Comparison of ENCODE assay signal across 8 mouse cellular contexts in the genomic region with DNA sequence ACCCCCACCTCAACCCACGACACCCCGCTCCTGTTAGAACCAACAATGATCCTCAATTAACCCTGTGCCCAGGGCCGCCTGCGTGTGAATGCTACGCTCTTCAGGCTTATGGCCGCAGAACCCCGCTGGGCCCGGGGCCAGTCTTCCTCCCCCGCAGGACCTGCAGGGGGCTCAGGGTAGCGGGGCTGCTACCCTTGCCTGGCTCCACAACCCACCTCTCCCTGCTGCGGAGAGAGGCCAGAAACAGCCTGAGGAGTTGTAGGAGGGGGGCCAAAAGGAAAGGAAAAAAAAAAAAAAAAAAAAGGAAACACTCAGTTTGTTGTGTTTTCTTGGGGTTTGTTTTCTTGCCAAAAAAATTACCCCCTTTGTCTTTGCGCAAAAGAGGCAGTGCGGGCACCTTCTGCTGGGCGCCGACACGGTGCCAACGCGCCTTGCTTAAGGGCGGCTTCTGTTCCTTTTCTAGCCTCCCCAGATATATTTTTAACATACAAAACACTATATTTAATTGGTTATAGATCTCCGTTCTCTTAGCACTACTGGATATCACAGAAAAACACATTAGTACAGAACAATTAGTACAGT.
DNase-seq lines count a peak whose midpoint lies in the region; ATAC-seq lines count a peak whose summit lies in the region.

No protein-coding gene starts in this region.

- intact Hi-C loops in heart, postnatal 25 days (cut with DNase I): loop anchor here (10.0 kb wide), 1 partner anchor 120 kb away; no protein-coding TSS in a partner anchor

- peaks cover 54% of the 10 kb centered on the region for H3K27me3 ChIP-seq in heart, embryonic 10.5 days (ENCODE audit: insufficient read depth, poor library complexity, severe bottlenecking)
- peaks cover 20% of the 10 kb centered on the region for H3K27me3 ChIP-seq in embryonic facial prominence, embryonic 12.5 days
- H3K27me3 ChIP-seq in intestine, embryonic 14.5 days (replicated peaks; ENCODE audit: control insufficient read depth, insufficient read depth, low read length): peaks cover 21% of the 10 kb centered on the region
- H3K27me3 ChIP-seq in neural tube, embryonic 14.5 days (ENCODE audit: control insufficient read depth, insufficient read depth, low read length): no peaks in the 10 kb centered on the region

- peak overlapping the region; percentile 64 for H3K4me3 ChIP-seq in heart, embryonic 10.5 days
- peak overlapping the region; percentile 51 for H3K4me3 ChIP-seq in embryonic facial prominence, embryonic 12.5 days
- H3K4me3 ChIP-seq in intestine, embryonic 14.5 days (ENCODE audit: low read depth, low read length): peak overlapping the region; percentile 37
- H3K4me3 ChIP-seq in neural tube, embryonic 14.5 days (ENCODE audit: low read depth, low read length): peak overlapping the region; percentile 37

- peaks cover 5% of the 10 kb centered on the region; the same call in 1 of the 2 replicates for H3K4me1 ChIP-seq in heart, embryonic 10.5 days
- peaks cover 6% of the 10 kb centered on the region; the same call in 1 of the 2 replicates for H3K4me1 ChIP-seq in embryonic facial prominence, embryonic 12.5 days
- H3K4me1 ChIP-seq in intestine, embryonic 14.5 days (replicated peaks; ENCODE audit: control insufficient read depth, insufficient read depth, low read length): no peaks in the 10 kb centered on the region
- H3K4me1 ChIP-seq in neural tube, embryonic 14.5 days (ENCODE audit: control insufficient read depth, insufficient read depth, low read length): peaks cover 14% of the 10 kb centered on the region

- ATAC-seq in embryonic facial prominence, embryonic 12.5 days (ENCODE audit: insufficient number of reproducible peaks, insufficient read depth, low FRiP score, low TSS enrichment): peak; percentile 38; the same call in 1 of the 2 replicates
- peak; percentile 50; the same call in 1 of the 2 replicates for ATAC-seq in intestine, embryonic 14.5 days (replicated peaks; ENCODE audit: low FRiP score, low TSS enrichment, low read depth)
- peak; percentile 56 for ATAC-seq in neural tube, embryonic 14.5 days (ENCODE audit: low read depth)

- no peak overlapping the region for H3K27ac ChIP-seq in heart, embryonic 10.5 days
- H3K27ac ChIP-seq in embryonic facial prominence, embryonic 12.5 days: no peak overlapping the region
- no peak overlapping the region for H3K27ac ChIP-seq in intestine, embryonic 14.5 days (ENCODE audit: low read depth)
- H3K27ac ChIP-seq in neural tube, embryonic 14.5 days (ENCODE audit: low read depth, low read length): peak overlapping the region; percentile 90

- WGBS in heart, embryonic 10.5 days: 6% methylated on average over 20 of the region's 20 CpGs
- 3% methylated on average over 20 of the region's 20 CpGs for WGBS in embryonic facial prominence, embryonic 12.5 days
- 16% methylated on average over 20 of the region's 20 CpGs for WGBS in intestine, embryonic 14.5 days
- WGBS in neural tube, embryonic 14.5 days: 3% methylated on average over 20 of the region's 20 CpGs

- no peaks in the 10 kb centered on the region for H3K9me3 ChIP-seq in heart, embryonic 10.5 days
- H3K9me3 ChIP-seq in embryonic facial prominence, embryonic 12.5 days: no peaks in the 10 kb centered on the region
- no peaks in the 10 kb centered on the region for H3K9me3 ChIP-seq in intestine, embryonic 14.5 days (ENCODE audit: control insufficient read depth, low read length)
- no peaks in the 10 kb centered on the region for H3K9me3 ChIP-seq in neural tube, embryonic 14.5 days (ENCODE audit: control insufficient read depth, low read length)

- DNase-seq in heart, embryonic 10.5 days (ENCODE audit: low spot score): no peak
- DNase-seq in heart, postnatal 25 days (ENCODE audit: low spot score): no peak
- peak; percentile 19 for DNase-seq in R1 (ENCODE audit: low read depth, low spot score)
- DNase-seq in intestine, embryonic 14.5 days (ENCODE audit: low spot score): no peak
- DNase-seq in urinary bladder, postnatal 14 days (ENCODE audit: low spot score): no peak
- DNase-seq in gastrocnemius, postnatal 25 days: no peak

- peak overlapping the region; percentile 57 for H3K9ac ChIP-seq in embryonic facial prominence, embryonic 12.5 days
- peak overlapping the region; percentile 25; the same call in 1 of the 2 replicates for H3K9ac ChIP-seq in intestine, embryonic 14.5 days (ENCODE audit: low read length)
- H3K9ac ChIP-seq in neural tube, embryonic 14.5 days (replicated peaks; ENCODE audit: low read depth, low read length): peak overlapping the region; percentile 66

- peak overlapping the region; percentile 95 for H3K4me2 ChIP-seq in embryonic facial prominence, embryonic 12.5 days (replicated peaks)
- H3K4me2 ChIP-seq in intestine, embryonic 14.5 days (ENCODE audit: low read length): peak overlapping the region; percentile 90
- H3K4me2 ChIP-seq in neural tube, embryonic 14.5 days (ENCODE audit: low read depth, low read length): peak overlapping the region; percentile 81

- no peaks in the 10 kb centered on the region for H3K36me3 ChIP-seq in heart, embryonic 10.5 days
- H3K36me3 ChIP-seq in embryonic facial prominence, embryonic 12.5 days: no peaks in the 10 kb centered on the region
- H3K36me3 ChIP-seq in intestine, embryonic 14.5 days (ENCODE audit: control insufficient read depth, insufficient read depth, low read length): no peaks in the 10 kb centered on the region
- no peaks in the 10 kb centered on the region for H3K36me3 ChIP-seq in neural tube, embryonic 14.5 days (ENCODE audit: control insufficient read depth, insufficient read depth, low read length)
